Mouse (Mus musculus): ENCODE measurements around the gene Zfp422. TPM values are rescaled to one million over a fixed set of nuclear protein-coding genes. Genes with fewer than 3 reads are reported as not detected.
A peak's percentile ranks its signal among the peaks of the same experiment; 100 is the strongest.

The Zfp422 gene
- polyA plus RNA-seq, 1 experiment from 2014 or later, result 316 TPM

DNA sequence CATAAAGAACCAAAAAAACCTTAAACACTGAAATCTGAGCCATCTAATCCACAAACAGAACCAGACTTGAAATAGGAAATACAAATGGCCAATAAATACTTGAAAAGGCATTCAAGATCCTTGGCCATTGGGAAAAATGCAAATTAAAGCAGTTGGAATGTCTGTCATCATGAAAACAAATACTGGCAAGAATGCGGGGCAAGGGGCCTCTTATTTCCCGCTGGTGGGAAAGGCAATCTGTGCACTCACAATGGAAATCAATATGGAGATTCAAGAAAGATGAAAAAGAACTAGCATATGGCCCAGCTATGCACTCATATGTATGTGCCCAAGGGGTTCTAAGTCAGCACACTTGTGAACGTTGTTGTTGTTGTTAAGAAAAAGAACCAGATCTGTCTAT lies 38.1 kb upstream of the Zfp422 start:
- H3K9ac ChIP-seq, result no peak overlapping the region
- H3K4me1 ChIP-seq, result peaks cover 48% of the 10 kb centered on the region
- H3K36me3 ChIP-seq (replicated peaks), result no peaks in the 10 kb centered on the region
- H3K27me3 ChIP-seq, result 0 out of 2 replicates have a peak, but pooled peaks cover 11% of the 10 kb centered on the region
- no peak for ATAC-seq (ENCODE audit: low FRiP score)
- no peak overlapping the region for H3K4me3 ChIP-seq (replicated peaks)
- 16% methylated on average over 3 of the region's 3 CpGs for WGBS
- no peaks in the 10 kb centered on the region for H3K9me3 ChIP-seq
- H3K4me2 ChIP-seq, result no peak overlapping the region
- H3K27ac ChIP-seq, result no peak overlapping the region

DNA sequence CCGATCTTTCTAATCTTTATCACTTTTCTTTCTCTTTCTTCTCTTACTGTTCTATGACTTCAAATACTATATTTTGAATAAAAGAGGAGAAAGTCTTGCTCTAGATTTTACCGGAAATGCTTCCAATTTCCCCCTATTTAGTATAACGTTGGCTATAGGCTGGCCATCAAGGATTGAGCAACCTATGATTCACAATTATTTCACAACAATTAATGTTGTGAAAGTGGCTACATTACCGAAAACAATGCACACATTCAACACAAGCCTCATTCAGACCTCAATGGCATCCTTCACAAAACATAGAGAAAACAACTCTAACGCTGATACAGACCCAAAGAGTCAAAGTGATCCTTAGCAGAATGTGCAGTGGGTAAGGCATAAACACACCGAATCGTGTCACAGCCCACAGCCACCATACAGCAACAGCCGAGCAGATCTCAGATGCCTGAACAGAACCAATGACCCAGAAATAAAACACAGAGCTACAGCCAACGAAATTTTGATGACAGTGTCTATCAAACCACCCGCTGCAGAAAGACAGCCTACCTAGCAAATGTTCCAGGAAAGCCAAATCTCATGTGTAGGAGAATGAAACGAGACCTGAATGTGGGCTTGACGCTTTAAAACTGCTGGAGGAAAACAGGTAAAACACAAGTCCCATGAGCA lies 37.4 kb upstream of the Zfp422 start:
- WGBS, result 59% methylated on average over 12 of the region's 12 CpGs
- H3K36me3 ChIP-seq (replicated peaks), result no peaks in the 10 kb centered on the region
- H3K4me3 ChIP-seq (replicated peaks), result no peak overlapping the region
- H3K9ac ChIP-seq, result no peak overlapping the region
- H3K9me3 ChIP-seq, result no peaks in the 10 kb centered on the region
- H3K4me1 ChIP-seq, result peaks cover 42% of the 10 kb centered on the region
- ATAC-seq (ENCODE audit: low FRiP score), result no peak
- no peak overlapping the region for H3K4me2 ChIP-seq
- 0 out of 2 replicates have a peak, but pooled peaks cover 5% of the 10 kb centered on the region for H3K27me3 ChIP-seq
- no peak overlapping the region for H3K27ac ChIP-seq

DNA sequence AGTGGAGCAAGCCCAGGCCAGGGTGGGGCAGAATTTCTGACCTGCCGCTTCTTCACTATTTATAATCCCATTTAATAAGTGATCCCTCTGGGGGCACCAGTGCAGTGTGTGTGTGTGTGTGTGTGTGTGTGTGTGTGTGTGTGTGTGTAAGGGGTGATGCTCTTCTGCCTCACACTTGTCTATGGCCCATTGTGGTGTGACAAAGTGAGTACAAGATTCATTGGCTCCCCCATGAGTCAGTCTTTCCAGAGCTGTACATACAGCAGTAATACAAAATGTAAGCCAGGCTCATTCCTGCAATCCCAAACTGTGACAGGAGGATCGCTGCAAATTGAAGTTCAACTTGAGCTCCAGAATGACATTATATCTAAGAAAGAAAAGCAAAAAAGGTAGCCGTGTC lies 36.0 kb upstream of the Zfp422 start:
- Histone ChIP-seq H3K4me3 (replicated peaks) (no peak overlapping the region), H3K9ac (no peak overlapping the region), H3K4me2 (no peak overlapping the region), H3K27ac (no peak overlapping the region), H3K27me3 (0 out of 2 replicates have a peak, but pooled peaks cover 4% of the 10 kb centered on the region), H3K9me3 (no peaks in the 10 kb centered on the region), H3K36me3 (replicated peaks) (no peaks in the 10 kb centered on the region), H3K4me1 (peaks cover 28% of the 10 kb centered on the region)
- WGBS, result 85% methylated on average over 3 of the region's 3 CpGs
- no peak for ATAC-seq (ENCODE audit: low FRiP score)

- no peak overlapping the region for H3K9ac ChIP-seq
- 0 out of 2 replicates have a peak, but pooled peaks cover 4% of the 10 kb centered on the region for H3K27me3 ChIP-seq
- ATAC-seq (ENCODE audit: low FRiP score), result no peak
- no peak overlapping the region for H3K27ac ChIP-seq
- no peaks in the 10 kb centered on the region for H3K36me3 ChIP-seq (replicated peaks)
- H3K4me2 ChIP-seq, result no peak overlapping the region
- H3K4me3 ChIP-seq (replicated peaks), result no peak overlapping the region
- no peaks in the 10 kb centered on the region for H3K9me3 ChIP-seq
- H3K4me1 ChIP-seq, result peaks cover 20% of the 10 kb centered on the region
- WGBS, result 83% methylated on average over 6 of the region's 6 CpGs
Measured at GRCm38 (mm10) chr6:116664031-116664430, 35.2 kb upstream of the Zfp422 start.

GRCm38 (mm10) chr6:116663364-116663763 lies 34.6 kb upstream of the Zfp422 start:
- 82% methylated on average over 2 of the region's 2 CpGs for WGBS
- Histone ChIP-seq H3K36me3 (replicated peaks) (no peaks in the 10 kb centered on the region), H3K4me1 (peaks cover 15% of the 10 kb centered on the region), H3K9me3 (no peaks in the 10 kb centered on the region), H3K4me2 (no peak overlapping the region), H3K27ac (no peak overlapping the region), H3K27me3 (0 out of 2 replicates have a peak, but pooled peaks cover 1% of the 10 kb centered on the region), H3K9ac (no peak overlapping the region), H3K4me3 (replicated peaks) (no peak overlapping the region)
- no peak for ATAC-seq (ENCODE audit: low FRiP score)

- no peaks in the 10 kb centered on the region for H3K27me3 ChIP-seq
- H3K4me2 ChIP-seq, result no peak overlapping the region
- 69% methylated on average over 9 of the region's 9 CpGs for WGBS
- no peaks in the 10 kb centered on the region for H3K9me3 ChIP-seq
- peaks cover 8% of the 10 kb centered on the region; the same call in 1 of the 2 replicates for H3K36me3 ChIP-seq (replicated peaks)
- H3K27ac ChIP-seq, result no peak overlapping the region
- H3K9ac ChIP-seq, result no peak overlapping the region
- no peaks in the 10 kb centered on the region for H3K4me1 ChIP-seq
- no peak overlapping the region for H3K4me3 ChIP-seq (replicated peaks)
- ATAC-seq (ENCODE audit: low FRiP score), result peak; percentile 83
Measured at GRCm38 (mm10) chr6:116653684-116654454, 25.1 kb upstream of the Zfp422 start.

DNA sequence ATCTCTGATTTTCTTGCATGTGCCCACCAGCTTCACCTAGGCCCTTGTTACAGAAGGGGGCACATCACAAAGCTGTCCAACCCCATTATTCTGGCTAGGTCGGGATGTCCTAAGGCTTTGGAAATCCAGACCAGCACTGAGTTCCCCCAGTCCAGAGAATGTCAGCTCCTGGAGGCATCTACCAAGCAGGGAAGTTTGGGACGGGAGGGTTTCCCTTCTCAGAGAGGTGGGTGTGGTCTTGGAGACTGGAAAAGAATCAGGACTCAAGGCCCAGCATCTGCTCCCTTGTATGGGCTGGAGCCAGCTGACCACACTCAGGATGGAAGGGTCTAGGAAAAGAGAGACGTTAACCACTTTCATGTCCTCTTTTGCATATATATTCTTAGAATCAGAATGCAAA lies 24.4 kb upstream of the Zfp422 start:
- Histone ChIP-seq H3K27me3 (no peaks in the 10 kb centered on the region), H3K4me1 (no peaks in the 10 kb centered on the region), H3K9me3 (no peaks in the 10 kb centered on the region), H3K4me2 (no peak overlapping the region), H3K4me3 (replicated peaks) (no peak overlapping the region), H3K9ac (no peak overlapping the region), H3K27ac (no peak overlapping the region), H3K36me3 (replicated peaks) (peaks cover 8% of the 10 kb centered on the region; the same call in 1 of the 2 replicates)
- no peak for ATAC-seq (ENCODE audit: low FRiP score)
- WGBS, result 73% methylated on average over 3 of the region's 3 CpGs

DNA sequence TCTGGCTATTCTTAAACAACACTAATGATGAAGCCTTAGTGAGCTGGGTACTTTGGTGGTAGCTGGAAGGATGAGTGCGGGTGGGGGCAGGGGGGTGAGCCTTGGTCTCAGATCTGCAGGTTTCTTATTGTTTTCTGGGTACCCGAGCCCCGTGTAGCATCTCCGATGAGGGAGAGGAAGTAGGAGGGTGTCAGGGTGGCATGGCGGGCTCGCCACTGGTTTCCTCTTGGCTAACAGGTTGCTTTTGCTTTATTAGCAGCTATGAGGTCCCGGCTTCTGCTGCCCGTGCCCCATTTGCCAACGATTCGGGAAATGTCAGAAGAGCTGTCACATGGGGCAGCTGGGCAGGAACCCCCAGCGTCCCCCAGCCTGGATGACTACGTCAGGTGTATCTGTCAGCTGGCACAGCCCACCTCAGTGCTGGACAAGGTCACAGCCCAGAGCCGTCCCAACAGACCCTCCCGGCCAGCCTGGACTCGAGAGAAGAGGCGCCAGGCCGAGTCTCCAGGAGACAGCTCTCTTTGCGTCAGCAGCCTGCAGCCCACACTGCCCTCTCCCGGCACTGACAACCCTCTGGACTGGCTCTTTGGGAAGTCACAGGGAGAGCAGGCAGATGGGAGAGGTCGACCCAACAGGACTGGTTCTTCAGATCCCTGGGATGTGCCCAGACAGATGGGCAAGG lies 22.8 kb upstream of the Zfp422 start:
- Histone ChIP-seq H3K9ac (no peak overlapping the region), H3K27ac (no peak overlapping the region), H3K4me2 (no peak overlapping the region), H3K4me3 (replicated peaks) (no peak overlapping the region), H3K36me3 (replicated peaks) (peaks cover 3% of the 10 kb centered on the region; the same call in 1 of the 2 replicates), H3K9me3 (no peaks in the 10 kb centered on the region), H3K4me1 (no peaks in the 10 kb centered on the region), H3K27me3 (no peaks in the 10 kb centered on the region)
- no peak for ATAC-seq (ENCODE audit: low FRiP score)
- WGBS, result 85% methylated on average over 20 of the region's 20 CpGs

- Histone ChIP-seq H3K4me1 (no peaks in the 10 kb centered on the region), H3K27me3 (no peaks in the 10 kb centered on the region), H3K27ac (no peak within 1 kb of the TSS), H3K9me3 (no peaks in the 10 kb centered on the region), H3K9ac (no peak within 1 kb of the TSS), H3K36me3 (replicated peaks) (no peaks in the 10 kb centered on the region), H3K4me2 (no peak within 1 kb of the TSS), H3K4me3 (replicated peaks) (no peak within 1 kb of the TSS)
- ATAC-seq (ENCODE audit: low FRiP score), result no peak
- WGBS, result 77% methylated on average over 6 of the region's 6 CpGs
Measured at GRCm38 (mm10) chr6:116650406-116650805, 21.6 kb upstream of the Zfp422 start, which contains the start of gene Depp1. TSS of gene Depp1 (plus strand) at chr6:116650609.

- H3K4me2 ChIP-seq, result no peak overlapping the region
- no peaks in the 10 kb centered on the region for H3K9me3 ChIP-seq
- peaks cover 2% of the 10 kb centered on the region; the same call in 1 of the 2 replicates for H3K36me3 ChIP-seq (replicated peaks)
- H3K9ac ChIP-seq, result no peak overlapping the region
- H3K4me3 ChIP-seq (replicated peaks), result no peak overlapping the region
- H3K4me1 ChIP-seq, result no peaks in the 10 kb centered on the region
- WGBS, result 94% methylated on average over 7 of the region's 7 CpGs
- ATAC-seq (ENCODE audit: low FRiP score), result no peak
- H3K27ac ChIP-seq, result no peak overlapping the region
- no peaks in the 10 kb centered on the region for H3K27me3 ChIP-seq
Measured at GRCm38 (mm10) chr6:116649811-116650210, 21.0 kb upstream of the Zfp422 start.

DNA sequence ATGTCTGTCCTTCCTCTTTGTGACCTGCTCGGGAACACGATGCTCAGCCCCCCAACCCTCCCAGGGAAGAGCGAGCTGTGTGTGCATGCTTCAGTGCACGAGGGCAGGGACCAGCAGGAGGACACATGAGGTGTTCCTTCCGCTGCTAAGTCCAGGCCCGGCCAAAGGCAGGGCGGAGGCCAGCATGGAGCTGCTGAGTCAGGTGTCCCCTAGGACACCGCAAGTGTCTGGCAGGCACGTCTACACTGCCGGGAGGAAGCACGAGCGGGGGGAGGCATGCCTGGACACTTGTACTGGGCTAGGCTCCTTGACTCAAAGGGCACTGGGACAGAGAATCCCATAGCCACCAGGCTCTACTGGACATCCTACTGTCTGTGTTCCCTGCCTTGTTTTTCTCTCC lies 19.0 kb upstream of the Zfp422 start:
- no peak for ATAC-seq (ENCODE audit: low FRiP score)
- H3K27ac ChIP-seq, result no peak overlapping the region
- H3K9me3 ChIP-seq, result no peaks in the 10 kb centered on the region
- no peak overlapping the region for H3K4me3 ChIP-seq (replicated peaks)
- no peak overlapping the region for H3K9ac ChIP-seq
- no peaks in the 10 kb centered on the region for H3K4me1 ChIP-seq
- WGBS, result 85% methylated on average over 12 of the region's 12 CpGs
- H3K36me3 ChIP-seq (replicated peaks), result peaks cover 4% of the 10 kb centered on the region; the same call in 1 of the 2 replicates
- H3K4me2 ChIP-seq, result no peak overlapping the region
- no peaks in the 10 kb centered on the region for H3K27me3 ChIP-seq

DNA sequence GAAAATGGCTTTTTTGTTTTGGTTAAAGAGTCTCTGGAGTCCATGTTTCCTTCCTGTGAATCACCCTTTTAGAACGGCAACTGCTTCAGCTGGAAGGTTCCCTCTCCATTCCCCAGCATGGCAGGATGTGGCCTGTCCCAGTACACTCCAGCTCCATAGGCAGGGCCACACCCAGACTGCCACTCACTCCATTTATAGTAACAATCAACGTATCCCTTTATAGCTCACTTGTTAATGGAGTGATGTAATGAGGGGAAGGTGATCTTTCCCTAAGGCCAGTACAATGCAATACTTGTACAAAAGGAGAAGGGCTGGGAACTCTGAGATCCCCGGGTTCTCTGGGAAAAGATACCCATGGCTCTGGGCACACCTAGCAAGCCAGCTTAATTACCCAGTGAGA lies 15.5 kb upstream of the Zfp422 start:
- Histone ChIP-seq H3K4me1 (no peaks in the 10 kb centered on the region), H3K36me3 (replicated peaks) (peaks cover 4% of the 10 kb centered on the region; the same call in 1 of the 2 replicates), H3K9ac (no peak overlapping the region), H3K9me3 (no peaks in the 10 kb centered on the region), H3K4me2 (no peak overlapping the region), H3K27ac (no peak overlapping the region), H3K27me3 (no peaks in the 10 kb centered on the region), H3K4me3 (replicated peaks) (no peak overlapping the region)
- 63% methylated on average over 3 of the region's 3 CpGs for WGBS
- no peak for ATAC-seq (ENCODE audit: low FRiP score)
